Mouse (Mus musculus) hindbrain, postnatal 0 days (tissue): ENCODE measurements at regions not wholly inside any gene's neighbourhood (a gene's known extent, or its start where the extent isn't known, plus 50 kb on each side); places are given as distances from the start of the nearest gene placed in this dataset.

ENCODE experiments used
- ATAC-seq: fragments of 200-750 bp; cut with Nextera tagmentation; 2 replicates; pipeline ENCODE4 v1.8.0; 2017; ENCODE audit warnings: mild to moderate bottlenecking, moderate TSS enrichment, moderate library complexity
- DNase-seq: peaks from one replicate; pipeline ENCODE4 v3.0.0-alpha.2; 2015; ENCODE audit warnings: low spot score
- H3K27ac ChIP-seq: fragments of 300-500 bp; sonication (generic); 2 replicates; pipeline ENCODE4 v1.5.1; 2014; ENCODE audit warnings: mild to moderate bottlenecking
- H3K27me3 ChIP-seq: fragments of 300-500 bp; sonication (generic); 2 replicates; pipeline ENCODE4 v1.6.1; 2014; ENCODE audit warnings: low read length, mixed read lengths; ENCODE audit not compliant: insufficient read depth
- H3K36me3 ChIP-seq: fragments of 300-500 bp; sonication (generic); 2 replicates; pipeline ENCODE4 v1.6.1; 2014; ENCODE audit warnings: low read length, mixed read lengths; ENCODE audit not compliant: insufficient read depth
- H3K4me1 ChIP-seq: fragments of 300-500 bp; sonication (generic); 2 replicates; pipeline ENCODE4 v1.6.1; 2014; ENCODE audit warnings: antibody characterized with exemption, low read length, mixed read lengths; ENCODE audit not compliant: insufficient read depth
- H3K4me2 ChIP-seq: fragments of 300-500 bp; sonication (generic); 2 replicates; pipeline ENCODE4 v1.6.1; 2014; ENCODE audit warnings: low read depth, mild to moderate bottlenecking, low read length, moderate library complexity, mixed read lengths
- H3K4me3 ChIP-seq: fragments of 300-500 bp; sonication (generic); 2 replicates; pipeline ENCODE4 v1.5.1; 2014; ENCODE audit warnings: low read length
- H3K9ac ChIP-seq: fragments of 300-500 bp; sonication (generic); replicated peaks from 2 replicates; pipeline ENCODE4 v1.6.1; 2014; ENCODE audit warnings: mild to moderate bottlenecking, low read length, moderate library complexity, mixed read lengths
- H3K9me3 ChIP-seq: fragments of 300-500 bp; sonication (generic); 2 replicates; pipeline ENCODE4 v1.6.1; 2016; ENCODE audit warnings: low read length, mixed read lengths
- CTCF ChIP-seq: IDR thresholded peaks from 2 replicates; pipeline ENCODE4 v1.5.1; 2016; ENCODE audit warnings: antibody characterized with exemption, control low read depth, low read depth
- WGBS: fragments of 180-500 bp; shearing (Covaris S2); extraction: QIAGEN DNeasy Blood & Tissue Kit; methylation state at CpG from one replicate; pipeline ENCODE4 v1.1.7; 2014; 5-methylcytosine and 5-hydroxymethylcytosine counted together

DNA sequence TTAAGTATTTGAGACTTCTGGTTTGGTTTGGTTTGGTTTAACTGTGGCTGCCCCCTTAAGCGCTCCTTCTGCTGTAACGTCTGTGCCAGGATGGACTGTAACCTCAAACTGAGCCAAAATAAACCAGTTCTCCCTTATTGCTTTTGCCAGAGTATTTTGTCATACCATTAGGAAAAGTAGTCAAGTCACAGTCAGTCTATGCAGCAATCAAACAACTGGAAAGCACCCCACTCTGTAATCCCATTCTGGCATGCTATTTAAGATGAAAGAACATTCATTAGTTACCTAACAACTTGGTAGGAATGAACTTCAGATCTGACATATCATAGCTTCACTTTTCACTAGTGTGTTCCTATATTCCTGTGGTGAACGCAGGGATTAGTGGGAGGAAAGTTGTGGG lies 190.1 kb upstream of the Tmem185a start:
- Histone ChIP-seq H3K36me3 (no peaks in the 10 kb centered on the region), H3K27ac (no peak overlapping the region), H3K27me3 (no peaks in the 10 kb centered on the region), H3K9me3 (no peaks in the 10 kb centered on the region), H3K4me2 (no peak overlapping the region), H3K4me1 (no peaks in the 10 kb centered on the region), H3K9ac (no peak overlapping the region), H3K4me3 (no peak overlapping the region)
- WGBS: 80% methylated on average over 3 of the region's 3 CpGs
- TF ChIP-seq CTCF: no peak
- ATAC-seq (no peak), DNase-seq (no peak)
